Mouse (Mus musculus): ENCODE results near the gene Cd59a. TPM values are rescaled to one million over a fixed set of nuclear protein-coding genes. Genes with fewer than 3 reads are reported as not detected.
A peak's percentile ranks its signal among the peaks of the same experiment; 100 is the strongest.
"Not testable (repeated sequence)": the region's sequence is repeated elsewhere in the genome, so short reads cannot be mapped to it uniquely, and the experiment has no call there.

Gene Cd59a
- total RNA-seq, 2 experiments from 2014 or later = 2.1 to 3.3 TPM

DNA sequence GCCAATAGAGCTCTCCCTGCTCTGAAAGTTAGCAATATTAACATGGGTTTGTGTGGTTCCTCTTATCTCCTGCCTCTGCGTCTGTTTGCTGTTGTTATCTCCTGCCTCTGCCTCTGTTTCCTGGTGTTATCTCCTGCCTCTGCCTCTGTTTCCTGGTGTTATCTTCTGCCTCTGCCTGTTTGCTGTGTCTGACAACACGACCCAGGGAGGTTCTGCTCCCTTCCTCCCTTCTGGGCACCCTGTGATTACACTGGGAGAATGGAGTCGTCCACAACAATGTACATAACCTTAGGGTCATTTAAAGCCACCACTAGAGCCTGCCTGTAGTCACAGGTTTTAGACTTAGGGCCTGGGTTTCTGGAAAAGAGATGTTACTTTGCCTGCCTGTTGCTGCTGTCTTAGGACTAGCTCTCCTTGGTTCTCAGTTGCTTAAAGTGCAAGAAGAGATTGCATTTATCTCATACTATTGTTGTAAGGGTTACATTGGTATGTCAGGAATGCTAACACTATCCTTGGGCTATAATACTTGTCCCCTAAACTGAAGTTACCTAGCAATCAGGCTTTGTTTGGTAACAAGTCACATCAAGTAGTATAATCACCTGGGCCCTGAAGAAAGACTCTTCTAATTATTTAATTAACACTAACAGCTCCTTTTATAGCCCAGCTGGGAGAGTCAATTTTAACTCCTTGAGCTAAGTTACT lies 3.1 kb downstream of the Cd59a start:
- intact Hi-C loops (cut with DNase I) = no loop called here
- no peak for DNase-seq (ENCODE audit: extremely low spot score in 1 of 2, low spot score in 2 of 2)

DNA sequence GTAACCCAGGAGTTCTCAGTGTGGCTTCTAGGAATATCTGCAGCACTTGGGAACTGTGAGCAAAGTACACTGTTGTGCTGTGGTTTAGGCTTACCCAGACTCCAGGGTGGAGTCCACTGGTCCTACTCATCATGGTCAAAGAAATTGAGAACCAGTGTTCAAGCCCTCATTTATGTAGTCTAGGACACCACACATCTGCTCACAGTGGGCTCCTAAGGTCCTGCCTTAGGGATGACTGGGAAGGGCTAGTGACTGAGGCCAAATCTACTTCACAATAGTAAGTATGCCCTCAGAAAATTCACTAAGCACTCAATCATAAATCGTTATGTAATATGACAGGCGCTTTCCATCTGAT lies 3.6 kb downstream of the Cd59a start:
- intact Hi-C loops (cut with DNase I) = no loop called here
- no peak for DNase-seq (ENCODE audit: extremely low spot score in 1 of 2, low spot score in 2 of 2)

DNA sequence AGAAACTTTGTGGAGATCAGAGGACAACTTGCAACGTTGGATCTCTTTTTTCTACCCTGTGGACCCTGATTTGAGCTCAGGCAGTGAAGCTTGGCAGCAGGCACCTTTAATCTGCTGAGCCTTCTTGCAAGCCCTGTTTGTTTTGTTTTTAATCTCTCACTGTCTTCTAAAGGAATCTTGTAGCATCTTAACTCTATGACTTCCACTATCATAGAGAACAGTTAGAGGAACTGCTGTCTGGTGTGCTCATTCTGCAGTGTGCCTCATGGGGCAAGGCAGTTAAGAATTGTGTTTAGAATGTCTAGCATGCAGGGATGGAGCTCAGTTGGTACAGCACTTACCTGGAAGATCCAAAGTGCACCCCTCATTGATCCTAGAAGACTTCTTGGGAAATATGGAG lies 4.3 kb downstream of the Cd59a start:
- intact Hi-C loops (cut with DNase I) = no loop called here
- no peak for DNase-seq (ENCODE audit: extremely low spot score in 1 of 2, low spot score in 2 of 2)

DNA sequence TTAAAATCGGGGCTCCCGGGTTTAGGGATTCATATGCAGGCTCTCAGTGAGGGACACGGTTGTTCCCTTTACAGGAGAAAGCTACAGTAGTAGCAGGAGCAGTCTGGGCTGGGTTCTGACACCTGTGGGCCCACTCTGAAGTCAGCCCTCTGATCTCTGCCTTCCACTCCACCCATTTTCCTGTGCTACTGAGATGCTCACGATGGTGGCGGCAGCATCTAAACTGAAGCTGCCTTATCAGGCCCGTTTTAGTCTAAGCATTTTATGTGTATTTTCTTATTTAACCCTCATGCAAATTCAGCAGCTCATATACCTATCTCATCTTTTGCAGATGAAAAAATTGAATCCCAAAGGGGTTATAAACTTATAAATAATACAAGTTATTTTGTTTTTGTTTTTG lies 9.2 kb downstream of the Cd59a start:
- intact Hi-C loops (cut with DNase I) = no loop called here
- no peak for DNase-seq (ENCODE audit: extremely low spot score in 1 of 2, low spot score in 2 of 2)

DNA sequence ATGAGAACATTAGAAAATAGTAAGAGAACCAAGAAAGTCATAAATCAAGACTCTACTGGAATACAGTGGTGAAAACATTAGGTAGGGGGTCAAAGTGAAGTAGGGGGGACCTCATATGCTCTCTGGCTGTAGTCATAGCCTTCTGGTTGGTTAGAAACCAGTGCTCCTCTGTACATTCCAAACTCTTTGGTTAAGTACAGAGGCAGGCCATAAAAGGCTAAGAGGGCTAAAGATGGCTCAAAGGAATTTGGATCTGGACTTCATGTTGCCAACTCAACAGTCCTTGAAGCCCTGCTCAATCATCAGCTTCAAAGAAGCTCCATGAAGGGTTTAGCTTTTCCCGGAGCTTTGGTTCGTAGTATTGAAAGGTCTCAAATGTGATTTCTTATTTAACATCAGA lies 13.4 kb downstream of the Cd59a start:
- DNase-seq (ENCODE audit: extremely low spot score in 1 of 2, low spot score in 2 of 2); intact Hi-C loops (cut with DNase I): not testable (repeated sequence)

DNA sequence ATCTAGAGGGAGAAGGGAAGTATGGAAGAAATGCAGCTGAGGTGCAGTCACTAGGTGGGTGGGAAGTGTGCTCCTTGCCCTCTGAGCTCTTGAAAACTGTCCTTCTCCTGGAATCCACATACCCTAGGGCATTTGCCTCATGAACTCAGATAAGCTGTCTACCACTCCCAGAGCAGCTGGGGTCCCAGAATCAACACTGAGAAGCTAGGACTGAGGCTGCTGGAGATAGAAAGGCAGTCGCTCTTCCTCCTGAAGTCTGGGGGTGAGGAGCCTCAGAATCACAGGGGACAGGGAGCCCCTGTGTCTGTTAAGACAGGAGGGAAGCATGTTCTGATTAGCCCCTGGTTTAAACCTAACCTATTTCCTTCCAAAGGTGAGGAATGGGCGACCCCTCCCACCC lies 13.9 kb downstream of the Cd59a start:
- no peak for DNase-seq (ENCODE audit: extremely low spot score in 1 of 2, low spot score in 2 of 2)
- intact Hi-C loops (cut with DNase I) = no loop called here

DNA sequence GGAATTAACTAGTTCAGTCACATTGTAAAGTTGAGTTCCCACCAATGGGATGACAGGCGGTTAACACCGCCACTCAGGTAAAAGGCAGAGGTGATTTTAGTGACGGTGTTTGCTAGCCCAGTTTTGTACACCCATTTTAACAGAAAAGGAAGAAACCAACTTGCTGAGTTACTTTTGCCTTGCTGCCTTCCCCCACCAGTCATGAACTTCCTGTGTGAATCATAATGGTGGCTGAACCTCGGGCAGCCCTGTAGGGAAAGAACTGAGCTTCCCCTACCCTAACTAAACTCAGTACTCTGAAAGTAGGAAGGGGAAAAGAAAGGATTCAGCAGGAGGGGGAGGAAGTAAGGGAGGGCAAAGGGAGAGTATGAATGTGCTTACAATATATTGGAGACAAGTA lies 14.4 kb downstream of the Cd59a start:
- no peak for DNase-seq (ENCODE audit: extremely low spot score in 1 of 2, low spot score in 2 of 2)

DNA sequence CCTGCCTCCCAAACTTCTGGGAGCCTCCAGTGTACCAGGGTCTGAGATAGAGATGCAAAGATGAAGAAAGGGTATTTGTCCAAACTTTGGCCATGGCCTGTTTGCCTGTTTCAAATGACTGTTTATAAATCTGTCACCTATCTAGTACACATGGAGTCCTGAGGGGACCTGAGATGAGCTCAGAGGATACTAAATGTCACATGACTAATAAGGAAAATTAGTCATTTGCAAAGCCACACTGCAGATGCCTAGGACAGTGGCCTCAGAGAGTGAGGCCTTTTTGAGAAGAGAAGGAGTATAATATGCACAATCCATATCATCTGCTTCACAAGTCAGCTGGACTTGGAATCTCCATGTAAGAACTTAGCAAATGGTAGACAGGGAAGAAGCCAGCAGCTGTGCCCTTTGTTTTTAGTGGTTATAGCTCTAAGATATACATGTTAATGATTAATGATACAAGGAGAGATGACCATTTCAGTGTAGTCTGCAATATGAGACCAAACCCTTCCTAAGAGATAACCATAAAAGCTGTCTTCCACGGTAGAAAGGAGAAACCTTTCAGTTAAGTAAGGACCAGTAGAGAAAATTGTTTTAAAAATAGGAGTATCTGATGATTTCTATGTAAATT lies 15.7 kb downstream of the Cd59a start:
- intact Hi-C loops (cut with DNase I); DNase-seq (ENCODE audit: extremely low spot score in 1 of 2, low spot score in 2 of 2): not testable (repeated sequence)

More for the DNA sequence above, 14.4 kb downstream of the Cd59a start:
- intact Hi-C loops (cut with DNase I) = no loop called here

DNA sequence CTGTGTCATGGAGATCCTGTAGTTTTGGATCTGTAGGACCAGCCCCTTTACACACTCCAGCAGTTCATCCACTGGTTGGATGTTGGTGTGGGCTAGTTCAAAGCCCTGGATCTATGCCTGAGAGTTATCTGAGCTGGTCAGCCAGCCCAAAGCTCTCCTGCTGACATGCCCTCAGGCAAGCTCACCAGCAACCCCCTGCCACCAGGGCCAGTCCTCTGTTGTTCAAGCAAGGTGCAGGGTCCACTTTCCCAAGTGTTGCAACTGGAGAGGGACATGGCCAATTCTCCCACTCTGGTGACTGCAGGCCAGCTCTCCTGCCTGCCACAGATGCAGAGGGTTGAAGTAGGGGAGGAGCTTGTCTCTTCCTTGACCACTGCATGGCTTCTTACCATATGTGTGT lies 18.0 kb downstream of the Cd59a start:
- intact Hi-C loops (cut with DNase I) = not testable (repeated sequence)

DNA sequence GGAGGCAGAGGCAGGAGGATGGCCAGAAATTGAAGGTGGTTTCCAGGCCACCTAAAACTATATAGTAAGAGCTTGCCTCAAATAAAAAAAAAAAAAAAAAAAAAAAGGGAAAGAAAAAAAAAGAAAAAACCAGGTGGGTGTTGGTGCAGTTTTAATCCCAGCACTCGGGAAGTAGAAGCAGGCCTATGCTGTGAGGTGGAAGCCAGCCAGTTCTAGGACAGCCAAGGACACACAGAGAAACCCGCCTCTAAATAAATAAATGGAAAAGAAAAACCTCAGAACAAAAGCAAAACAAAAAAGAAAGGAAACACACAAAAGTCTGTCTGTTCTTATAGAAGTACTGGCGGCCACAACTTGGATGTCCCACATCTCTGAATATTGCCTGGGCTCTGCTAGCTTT lies 19.3 kb downstream of the Cd59a start:
- peak in 1 of 2 experiments; percentile 7 for DNase-seq (ENCODE audit: extremely low spot score in 1 of 2, low spot score in 2 of 2)
- intact Hi-C loops (cut with DNase I) = no loop called here

More for the DNA sequence above, 18.0 kb downstream of the Cd59a start:
- not testable (repeated sequence) for DNase-seq (ENCODE audit: extremely low spot score in 1 of 2, low spot score in 2 of 2)

DNA sequence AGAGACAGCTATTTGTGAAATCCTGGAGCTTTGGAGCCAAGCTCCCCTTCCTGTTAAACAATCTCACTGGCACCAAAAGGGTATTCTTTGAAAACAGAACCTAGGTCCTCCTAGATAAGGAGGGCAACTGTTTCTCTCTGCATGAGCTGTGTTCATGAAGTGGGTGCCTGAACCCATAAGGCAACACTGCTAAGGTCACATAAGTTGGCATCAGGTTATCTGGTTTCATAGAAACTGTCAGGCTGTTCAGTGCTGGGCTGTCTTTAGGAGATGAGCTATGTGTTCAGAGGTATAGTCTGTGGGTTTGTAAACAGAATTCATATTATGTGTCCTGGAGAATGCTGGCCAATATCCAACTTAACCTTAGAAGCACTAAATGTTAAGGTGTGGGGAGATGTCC lies 21.6 kb downstream of the Cd59a start:
- intact Hi-C loops (cut with DNase I) = not testable (repeated sequence)

DNA sequence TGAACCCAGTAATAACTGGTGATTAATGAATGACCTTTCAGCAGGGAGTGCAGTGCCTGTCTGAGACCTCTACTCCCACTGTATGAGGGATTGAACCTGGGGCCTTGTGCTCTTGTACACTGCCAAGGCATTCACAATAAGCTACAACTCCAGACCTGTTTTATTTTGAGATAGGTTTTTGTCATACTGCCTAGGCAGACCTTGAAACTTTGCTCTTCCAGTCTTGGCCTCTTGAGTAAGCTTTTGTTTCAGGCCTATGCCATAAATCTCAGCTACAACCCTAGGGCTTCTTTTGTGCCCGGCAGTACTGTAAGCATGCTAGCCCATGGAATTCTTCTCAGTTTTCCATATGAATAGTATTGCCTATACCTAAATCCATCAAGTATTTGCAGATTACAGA lies 23.5 kb downstream of the Cd59a start:
- DNase-seq (ENCODE audit: extremely low spot score in 1 of 2, low spot score in 2 of 2) = no peak
- intact Hi-C loops (cut with DNase I) = no loop called here

More for the DNA sequence above, 21.6 kb downstream of the Cd59a start:
- not testable (repeated sequence) for DNase-seq (ENCODE audit: extremely low spot score in 1 of 2, low spot score in 2 of 2)

DNA sequence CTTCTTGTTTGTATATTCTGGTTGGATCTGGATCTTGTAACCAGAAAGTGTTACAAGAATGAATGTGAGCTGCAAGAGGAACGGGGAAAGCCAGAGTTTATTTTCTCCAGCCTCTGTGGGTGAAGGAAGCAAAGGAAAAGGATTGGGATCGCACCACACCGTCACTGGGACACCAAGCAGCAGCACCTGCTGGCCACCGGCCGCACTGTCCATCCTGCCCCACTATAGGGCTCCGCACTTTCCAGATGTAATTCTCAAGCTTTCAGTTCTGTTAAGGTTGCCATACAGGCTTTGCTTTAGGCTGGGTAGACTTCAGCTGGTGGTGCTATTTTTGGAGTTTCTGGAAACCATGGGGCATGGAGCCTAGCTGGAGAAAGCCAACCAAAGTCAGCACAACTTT lies 24.7 kb downstream of the Cd59a start:
- DNase-seq (ENCODE audit: extremely low spot score in 1 of 2, low spot score in 2 of 2) = no peak
- intact Hi-C loops (cut with DNase I) = loop anchor here (10.0 kb wide), 1 partner anchor 86 kb away; no protein-coding TSS in a partner anchor

DNA sequence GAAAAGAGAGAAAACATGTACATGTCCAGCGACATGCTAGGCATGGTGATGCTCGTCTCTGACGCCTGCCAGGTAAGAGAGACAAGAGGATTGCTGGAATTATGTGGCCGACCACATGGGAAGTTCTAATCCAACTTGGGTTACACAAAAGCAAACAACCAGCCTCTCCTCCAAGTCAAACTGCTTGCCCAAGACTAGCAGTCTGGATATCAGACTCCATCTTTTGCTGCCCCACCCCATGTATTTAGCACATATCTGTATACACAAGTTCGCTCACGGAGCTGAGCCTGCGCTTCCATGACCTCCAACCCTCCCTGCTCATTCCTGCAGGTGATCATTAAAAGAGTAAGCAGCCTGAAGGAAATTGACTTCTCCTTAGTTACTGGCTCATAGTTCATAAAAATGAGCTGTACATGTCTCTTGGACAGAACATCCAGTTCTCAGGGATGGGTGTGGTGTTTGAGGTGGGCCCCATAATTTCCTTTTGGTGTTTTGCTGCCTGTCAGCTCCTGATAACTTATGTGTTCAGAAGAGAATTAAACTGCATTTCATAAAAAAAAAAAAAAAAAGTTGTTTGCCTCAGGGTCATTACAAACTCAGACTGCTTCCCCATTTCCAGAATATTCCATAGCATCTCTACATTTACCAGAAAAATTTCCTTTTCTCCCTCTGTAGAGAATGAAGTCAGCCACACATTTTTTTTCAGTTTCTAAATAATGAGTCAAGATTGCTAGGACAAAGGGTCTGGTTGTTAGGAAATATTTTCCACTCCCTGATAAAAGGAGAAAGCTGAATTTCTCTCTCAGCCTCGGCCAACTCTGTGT lies 26.3 kb downstream of the Cd59a start:
- intact Hi-C loops (cut with DNase I) = loop anchor here (10.0 kb wide), 1 partner anchor 87 kb away; no protein-coding TSS in a partner anchor
- no peak for DNase-seq (ENCODE audit: extremely low spot score in 1 of 2, low spot score in 2 of 2)

DNA sequence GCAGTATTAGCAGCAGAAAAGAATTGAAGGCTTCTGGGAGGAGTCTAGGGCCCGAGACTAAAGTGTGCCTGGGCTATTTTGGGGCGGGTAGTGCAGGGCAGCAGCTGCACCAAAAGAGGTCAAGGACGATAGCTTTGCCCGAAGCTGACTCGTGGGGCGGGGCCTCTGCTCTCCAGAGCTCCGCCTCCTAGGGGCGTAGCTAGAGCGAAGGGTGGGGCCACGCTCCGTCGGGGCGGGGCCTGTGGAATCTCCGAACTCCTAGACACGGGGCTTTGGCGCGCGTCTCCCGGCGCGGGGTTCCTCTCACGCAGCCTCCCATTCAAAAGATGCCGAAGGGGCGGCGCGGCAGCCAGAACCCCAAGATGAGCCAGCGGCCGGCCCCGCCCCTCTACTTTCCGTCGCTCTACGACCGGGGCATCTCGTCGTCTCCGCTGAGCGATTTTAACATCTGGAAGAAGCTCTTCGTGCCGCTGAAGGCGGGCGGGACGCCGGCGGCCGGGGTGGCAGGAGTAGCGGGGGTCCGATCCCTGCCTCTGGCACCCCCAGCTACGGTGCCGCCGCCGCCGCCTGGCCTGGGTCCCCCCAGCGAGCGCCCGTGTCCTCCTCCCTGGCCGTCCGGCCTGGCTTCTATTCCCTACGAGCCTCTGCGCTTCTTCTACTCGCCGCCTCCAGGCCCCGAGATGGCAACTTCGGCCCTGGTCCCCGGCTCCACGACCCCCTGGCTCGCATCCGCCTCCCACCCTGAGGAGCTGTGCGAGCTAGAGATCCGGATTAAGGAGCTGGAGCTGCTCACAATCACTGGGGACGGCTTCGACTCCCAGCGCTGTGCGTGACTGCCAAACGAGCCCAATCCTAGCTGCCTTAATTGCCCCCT lies 27.1 kb downstream of the Cd59a start, which contains the start of gene A930018P22Rik:
TSS of gene A930018P22Rik (plus strand) at position 265 of the 874 bp plus-strand sequence.
- peak; percentile 76 to 90 for DNase-seq (ENCODE audit: extremely low spot score in 1 of 2, low spot score in 2 of 2)
- intact Hi-C loops (cut with DNase I) = loop anchor here (10.0 kb wide), 1 partner anchor 88 kb away; no protein-coding TSS in a partner anchor

DNA sequence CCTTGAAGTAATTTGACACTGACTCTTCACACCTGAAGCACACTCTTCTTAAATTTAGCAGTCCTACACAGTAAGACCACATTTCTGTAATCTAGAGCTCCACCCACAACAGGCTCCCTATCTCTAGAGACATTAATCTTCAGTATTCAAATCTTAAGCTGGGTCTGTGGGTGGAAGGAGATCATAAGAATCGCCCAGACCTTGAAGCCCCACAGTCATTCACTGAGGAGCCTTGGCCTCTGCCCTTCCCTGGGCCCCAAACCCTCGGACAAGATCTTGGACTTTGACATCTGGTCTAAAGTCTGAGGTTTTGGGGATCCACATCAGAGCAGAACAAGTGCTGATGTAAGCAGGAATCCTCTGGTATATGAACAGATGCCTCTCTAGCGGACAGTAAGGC lies 27.9 kb downstream of the Cd59a start:
- DNase-seq (ENCODE audit: extremely low spot score in 1 of 2, low spot score in 2 of 2) = no peak
- intact Hi-C loops (cut with DNase I) = loop anchor here (10.0 kb wide), 1 partner anchor 89 kb away; no protein-coding TSS in a partner anchor

DNA sequence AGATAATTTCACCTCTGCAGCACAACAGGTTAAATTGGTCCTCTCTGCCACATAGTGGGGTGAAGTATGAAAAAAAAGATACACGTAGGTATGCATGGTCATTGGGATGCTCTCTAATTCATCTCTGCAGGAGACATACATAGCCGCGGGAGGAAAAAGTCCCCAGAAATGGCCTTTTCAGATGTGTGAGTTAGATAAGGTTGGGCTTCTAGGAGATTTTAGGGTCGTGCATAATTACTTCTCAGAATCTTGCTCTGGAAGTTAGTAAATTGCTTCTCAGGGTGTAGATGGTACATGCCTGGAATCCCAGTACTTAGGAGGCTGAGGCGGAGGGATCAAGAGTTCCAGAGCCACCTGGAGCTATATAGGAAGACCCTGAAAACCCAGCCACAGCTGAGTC lies 28.5 kb downstream of the Cd59a start:
- intact Hi-C loops (cut with DNase I) = loop anchor here (10.0 kb wide), 1 partner anchor 89 kb away; no protein-coding TSS in a partner anchor
- no peak for DNase-seq (ENCODE audit: extremely low spot score in 1 of 2, low spot score in 2 of 2)

DNA sequence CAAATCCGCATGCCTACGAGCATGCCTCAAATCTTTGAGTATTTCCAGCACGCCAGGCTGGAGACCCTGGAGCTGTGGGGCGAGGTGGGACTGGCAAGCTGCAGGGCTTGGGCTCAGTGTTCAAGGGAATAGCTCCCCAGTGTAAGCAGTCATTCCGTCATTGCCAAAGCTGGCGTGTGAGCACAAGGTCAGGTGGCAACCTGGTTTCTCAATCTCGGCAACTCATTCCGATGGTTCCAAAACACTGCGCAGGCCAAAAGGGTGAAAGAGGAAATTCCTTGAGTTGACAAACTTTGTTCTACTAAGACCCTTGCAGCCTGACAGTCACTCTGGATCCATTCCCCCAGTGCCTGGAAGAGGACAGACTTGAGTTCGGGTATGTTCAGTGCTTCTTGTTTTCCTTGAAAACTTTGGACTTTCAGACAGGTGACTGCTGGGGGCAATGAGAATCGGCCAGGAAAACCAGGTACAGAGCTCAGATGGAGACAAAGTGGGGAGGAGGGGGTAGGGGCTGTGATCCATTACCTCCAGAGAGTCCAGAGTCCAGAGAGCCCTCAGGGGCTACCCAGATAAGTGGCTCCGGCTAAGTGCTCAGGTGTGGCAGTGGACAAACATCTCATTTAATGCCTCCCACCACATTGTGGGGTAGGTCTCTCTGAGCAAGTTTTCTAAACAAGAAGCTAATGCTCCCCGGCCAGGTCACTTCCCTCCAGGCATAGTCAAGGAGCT lies 33.4 kb downstream of the Cd59a start:
- intact Hi-C loops (cut with DNase I) = loop anchor here (10.0 kb wide), 1 partner anchor 94 kb away; no protein-coding TSS in a partner anchor
- no peak for DNase-seq (ENCODE audit: extremely low spot score in 1 of 2, low spot score in 2 of 2)

Data from left cerebral cortex, postnatal 10 days (tissue).